Mouse (Mus musculus): ENCODE data around the gene Mdga1. TPM values are rescaled to one million over a fixed set of nuclear protein-coding genes. Genes with fewer than 3 reads are reported as not detected.

Mdga1 gene
- polyA plus RNA-seq, 1 experiment from 2014 or later, result 1.9 TPM

DNA sequence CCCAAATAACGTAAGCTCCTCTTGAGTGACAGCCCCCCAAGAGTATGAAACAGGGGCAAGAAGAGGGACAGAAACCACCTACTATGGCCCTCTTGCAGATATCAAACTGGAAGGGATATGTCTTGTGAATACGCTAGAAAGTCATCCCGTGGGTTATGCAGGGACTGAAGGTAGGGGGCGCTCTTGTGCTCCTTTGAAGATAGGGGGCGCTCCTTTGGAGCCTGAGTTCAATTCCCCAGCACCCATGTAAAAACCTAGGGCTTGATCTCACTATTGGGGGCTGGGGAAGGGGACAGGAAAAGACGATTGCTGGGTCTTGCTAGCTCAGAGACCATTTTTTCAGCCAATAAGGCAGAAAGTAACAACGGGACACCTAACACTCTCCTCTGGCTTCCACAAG is 105.4 kb downstream of the Mdga1 start:
- H3K4me3 ChIP-seq (ENCODE audit: low read depth, low read length), result no peak overlapping the region
- no peak overlapping the region for H3K4me2 ChIP-seq (ENCODE audit: low read depth, severe bottlenecking)
- DNase-seq (ENCODE audit: low spot score), result no peak
- H3K27ac ChIP-seq (replicated peaks; ENCODE audit: low read depth, low read length), result no peak overlapping the region
- no peak overlapping the region for H3K9ac ChIP-seq (ENCODE audit: low read length)
- peaks cover 6% of the 10 kb centered on the region; the same call in 1 of the 2 replicates for H3K9me3 ChIP-seq (ENCODE audit: control insufficient read depth, low read length)
- H3K27me3 ChIP-seq (ENCODE audit: control insufficient read depth, insufficient read depth, low read length), result no peaks in the 10 kb centered on the region
- no peaks in the 10 kb centered on the region for H3K4me1 ChIP-seq (ENCODE audit: control insufficient read depth, insufficient read depth, low read length)
- WGBS, result 67% methylated on average over 7 of the region's 7 CpGs
- ATAC-seq (ENCODE audit: insufficient number of reproducible peaks, low FRiP score, low TSS enrichment, low read depth), result no peak
- no peaks in the 10 kb centered on the region for H3K36me3 ChIP-seq (ENCODE audit: control insufficient read depth, insufficient read depth, low read length)

DNA sequence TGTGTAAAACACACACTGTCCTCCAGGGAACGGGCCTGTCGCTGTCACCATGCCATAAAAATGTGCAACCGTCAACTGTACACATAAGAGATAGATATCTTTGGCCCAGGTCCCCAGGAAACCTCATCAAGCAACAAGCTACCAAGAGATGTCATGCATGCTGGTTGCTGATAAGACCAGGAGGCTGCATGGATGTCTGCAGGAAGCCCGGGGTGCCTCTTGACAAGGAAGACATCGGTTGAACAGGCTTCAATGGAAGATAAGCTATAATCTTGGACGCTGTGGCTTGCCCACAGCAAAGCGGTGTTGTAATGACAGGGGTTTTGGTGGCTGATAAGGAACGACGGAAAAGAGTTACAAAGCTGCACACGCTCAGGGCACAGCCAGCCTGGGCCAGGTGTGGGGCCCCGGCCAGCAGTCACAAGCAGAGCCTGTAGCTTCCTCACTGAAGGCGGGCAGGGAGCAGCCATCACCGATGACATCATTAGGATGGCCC is 110.1 kb downstream of the Mdga1 start:
- DNase-seq (ENCODE audit: low spot score), result no peak
- Histone ChIP-seq H3K4me3 (ENCODE audit: low read depth, low read length) (no peak overlapping the region), H3K9me3 (ENCODE audit: control insufficient read depth, low read length) (no peaks in the 10 kb centered on the region), H3K4me2 (ENCODE audit: low read depth, severe bottlenecking) (no peak overlapping the region), H3K4me1 (ENCODE audit: control insufficient read depth, insufficient read depth, low read length) (no peaks in the 10 kb centered on the region), H3K36me3 (ENCODE audit: control insufficient read depth, insufficient read depth, low read length) (no peaks in the 10 kb centered on the region), H3K27ac (replicated peaks; ENCODE audit: low read depth, low read length) (no peak overlapping the region), H3K9ac (ENCODE audit: low read length) (no peak overlapping the region), H3K27me3 (ENCODE audit: control insufficient read depth, insufficient read depth, low read length) (no peaks in the 10 kb centered on the region)
- WGBS, result 87% methylated on average over 13 of the region's 13 CpGs
- no peak for ATAC-seq (ENCODE audit: insufficient number of reproducible peaks, low FRiP score, low TSS enrichment, low read depth)

DNA sequence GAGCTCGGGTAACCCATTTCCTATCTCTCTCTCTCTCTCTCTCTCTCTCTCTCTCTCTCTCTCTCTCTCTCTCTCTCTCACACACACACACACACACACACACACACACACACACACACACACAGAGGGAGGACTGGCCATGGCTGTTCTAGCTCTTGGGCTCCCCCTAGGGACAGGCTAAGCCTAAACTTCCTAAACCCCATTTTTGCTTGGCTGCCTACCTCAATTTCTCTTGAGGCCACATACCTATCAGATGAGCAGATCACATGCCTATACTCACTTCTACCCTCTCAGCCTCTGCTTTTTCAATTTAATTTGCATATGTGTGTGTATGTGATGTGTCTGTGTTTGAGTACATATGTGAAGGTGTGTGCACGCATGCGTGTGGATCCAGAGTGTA is 111.1 kb downstream of the Mdga1 start:
- peak; percentile 49 for DNase-seq (ENCODE audit: low spot score)
- Histone ChIP-seq H3K9ac (ENCODE audit: low read length) (no peak overlapping the region), H3K4me3 (ENCODE audit: low read depth, low read length) (no peak overlapping the region), H3K36me3 (ENCODE audit: control insufficient read depth, insufficient read depth, low read length) (no peaks in the 10 kb centered on the region), H3K4me1 (ENCODE audit: control insufficient read depth, insufficient read depth, low read length) (no peaks in the 10 kb centered on the region), H3K9me3 (ENCODE audit: control insufficient read depth, low read length) (no peaks in the 10 kb centered on the region), H3K27ac (replicated peaks; ENCODE audit: low read depth, low read length) (no peak overlapping the region), H3K27me3 (ENCODE audit: control insufficient read depth, insufficient read depth, low read length) (no peaks in the 10 kb centered on the region), H3K4me2 (ENCODE audit: low read depth, severe bottlenecking) (no peak overlapping the region)
- 92% methylated on average over 3 of the region's 3 CpGs for WGBS
- ATAC-seq (ENCODE audit: insufficient number of reproducible peaks, low FRiP score, low TSS enrichment, low read depth), result no peak

DNA sequence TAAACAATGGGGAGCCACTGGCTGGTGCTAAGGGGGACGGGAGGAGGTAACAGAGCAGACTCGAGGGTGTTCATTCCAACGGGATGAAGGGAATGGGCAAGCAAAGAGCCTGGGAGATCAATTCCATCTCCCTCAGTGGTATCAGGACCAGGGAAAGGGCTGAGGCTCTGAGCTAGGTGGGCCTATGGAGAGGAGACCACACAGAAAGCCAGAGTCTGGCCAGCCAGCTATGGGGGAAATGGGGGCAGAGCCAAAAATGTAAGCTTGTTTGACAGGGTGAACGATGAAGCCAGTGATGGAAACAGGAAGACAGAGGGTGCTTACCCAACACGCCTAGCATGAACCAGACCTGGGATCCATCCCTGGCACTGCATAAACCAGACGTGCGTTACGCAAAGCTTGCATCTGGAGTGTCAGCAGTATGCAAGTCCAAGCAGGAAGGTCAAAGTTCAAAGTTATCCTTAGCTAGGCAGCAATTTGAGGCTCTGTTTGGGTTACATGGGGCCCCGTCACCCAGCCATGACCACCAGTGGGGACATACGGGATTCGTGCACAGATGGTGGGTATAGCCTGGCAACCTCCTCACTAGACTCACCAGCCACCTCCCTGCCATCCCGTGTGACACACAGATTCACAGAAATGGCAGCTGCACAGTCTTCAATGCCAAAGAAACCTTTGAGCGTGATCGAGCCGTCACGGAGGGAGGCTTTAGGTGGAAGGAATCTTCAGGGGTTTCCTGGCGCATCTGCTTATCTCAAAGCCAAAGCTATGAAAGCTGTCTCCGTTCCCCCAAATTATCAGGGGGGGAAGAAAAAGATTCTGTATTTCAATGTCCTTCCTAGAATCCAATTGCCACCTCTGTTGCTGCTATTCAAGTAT is 113.9 kb downstream of the Mdga1 start:
- WGBS, result 70% methylated on average over 18 of the region's 18 CpGs
- no peak overlapping the region for H3K27ac ChIP-seq (replicated peaks; ENCODE audit: low read depth, low read length)
- no peak overlapping the region for H3K4me2 ChIP-seq (ENCODE audit: low read depth, severe bottlenecking)
- H3K27me3 ChIP-seq (ENCODE audit: control insufficient read depth, insufficient read depth, low read length), result peaks cover 2% of the 10 kb centered on the region; the same call in 1 of the 2 replicates
- no peak overlapping the region for H3K9ac ChIP-seq (ENCODE audit: low read length)
- H3K9me3 ChIP-seq (ENCODE audit: control insufficient read depth, low read length), result no peaks in the 10 kb centered on the region
- DNase-seq (ENCODE audit: low spot score) (no peak), ATAC-seq (ENCODE audit: insufficient number of reproducible peaks, low FRiP score, low TSS enrichment, low read depth) (no peak)
- H3K4me1 ChIP-seq (ENCODE audit: control insufficient read depth, insufficient read depth, low read length), result no peaks in the 10 kb centered on the region
- no peak overlapping the region for H3K4me3 ChIP-seq (ENCODE audit: low read depth, low read length)
- no peaks in the 10 kb centered on the region for H3K36me3 ChIP-seq (ENCODE audit: control insufficient read depth, insufficient read depth, low read length)

DNA sequence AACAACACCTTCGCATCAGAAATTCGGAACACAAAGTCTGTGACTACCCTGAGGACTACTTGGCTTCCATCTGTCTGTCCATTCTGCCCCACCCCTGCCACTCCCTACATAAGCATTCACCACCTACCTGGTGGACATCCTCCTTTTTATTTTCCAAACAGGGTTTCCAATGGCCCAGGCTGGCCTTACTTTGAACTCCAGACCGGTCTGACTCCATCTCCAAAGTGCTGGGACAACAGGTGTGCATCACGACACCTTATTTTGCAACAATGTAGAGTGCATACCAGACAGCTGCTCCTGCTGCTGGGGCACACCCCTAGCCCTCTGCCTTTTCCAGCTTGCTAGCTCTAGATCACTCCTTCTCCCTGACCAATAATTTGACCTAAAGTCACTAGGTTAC is 115.1 kb downstream of the Mdga1 start:
- Histone ChIP-seq H3K27ac (replicated peaks; ENCODE audit: low read depth, low read length) (no peak overlapping the region), H3K4me2 (ENCODE audit: low read depth, severe bottlenecking) (no peak overlapping the region), H3K27me3 (ENCODE audit: control insufficient read depth, insufficient read depth, low read length) (peaks cover 2% of the 10 kb centered on the region; the same call in 1 of the 2 replicates), H3K9ac (ENCODE audit: low read length) (no peak overlapping the region), H3K4me3 (ENCODE audit: low read depth, low read length) (no peak overlapping the region), H3K9me3 (ENCODE audit: control insufficient read depth, low read length) (no peaks in the 10 kb centered on the region), H3K36me3 (ENCODE audit: control insufficient read depth, insufficient read depth, low read length) (no peaks in the 10 kb centered on the region), H3K4me1 (ENCODE audit: control insufficient read depth, insufficient read depth, low read length) (0 out of 2 replicates have a peak, but pooled peaks cover 1% of the 10 kb centered on the region)
- ATAC-seq (ENCODE audit: insufficient number of reproducible peaks, low FRiP score, low TSS enrichment, low read depth) (no peak), DNase-seq (ENCODE audit: low spot score) (no peak)
- 89% methylated on average over 4 of the region's 4 CpGs for WGBS

DNA sequence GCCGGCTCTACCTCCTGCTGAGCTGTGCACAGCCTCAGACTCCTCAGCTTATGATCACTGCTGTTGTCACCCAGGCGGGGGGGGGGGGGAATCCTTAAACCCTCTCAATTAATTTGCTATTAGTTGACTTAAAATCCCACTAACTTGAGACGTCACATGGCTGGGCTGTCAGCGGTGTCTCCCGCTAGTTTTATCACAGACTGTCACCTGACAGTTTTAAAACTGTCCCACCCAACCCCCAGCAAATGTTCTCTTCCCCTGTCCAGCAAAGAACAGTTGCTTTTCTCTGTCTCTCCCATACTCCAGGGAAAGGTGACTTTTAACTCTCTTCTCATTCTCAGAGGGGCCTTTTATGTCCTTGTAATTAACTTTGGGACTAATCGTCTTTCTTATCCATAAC is 115.5 kb downstream of the Mdga1 start:
- H3K27me3 ChIP-seq (ENCODE audit: control insufficient read depth, insufficient read depth, low read length), result peaks cover 2% of the 10 kb centered on the region; the same call in 1 of the 2 replicates
- no peaks in the 10 kb centered on the region for H3K9me3 ChIP-seq (ENCODE audit: control insufficient read depth, low read length)
- no peaks in the 10 kb centered on the region for H3K36me3 ChIP-seq (ENCODE audit: control insufficient read depth, insufficient read depth, low read length)
- DNase-seq (ENCODE audit: low spot score) (no peak), ATAC-seq (ENCODE audit: insufficient number of reproducible peaks, low FRiP score, low TSS enrichment, low read depth) (no peak)
- no peak overlapping the region for H3K4me2 ChIP-seq (ENCODE audit: low read depth, severe bottlenecking)
- H3K4me3 ChIP-seq (ENCODE audit: low read depth, low read length), result no peak overlapping the region
- H3K4me1 ChIP-seq (ENCODE audit: control insufficient read depth, insufficient read depth, low read length), result 0 out of 2 replicates have a peak, but pooled peaks cover 2% of the 10 kb centered on the region
- H3K9ac ChIP-seq (ENCODE audit: low read length), result no peak overlapping the region
- WGBS, result 70% methylated on average over 6 of the region's 6 CpGs
- no peak overlapping the region for H3K27ac ChIP-seq (replicated peaks; ENCODE audit: low read depth, low read length)

DNA sequence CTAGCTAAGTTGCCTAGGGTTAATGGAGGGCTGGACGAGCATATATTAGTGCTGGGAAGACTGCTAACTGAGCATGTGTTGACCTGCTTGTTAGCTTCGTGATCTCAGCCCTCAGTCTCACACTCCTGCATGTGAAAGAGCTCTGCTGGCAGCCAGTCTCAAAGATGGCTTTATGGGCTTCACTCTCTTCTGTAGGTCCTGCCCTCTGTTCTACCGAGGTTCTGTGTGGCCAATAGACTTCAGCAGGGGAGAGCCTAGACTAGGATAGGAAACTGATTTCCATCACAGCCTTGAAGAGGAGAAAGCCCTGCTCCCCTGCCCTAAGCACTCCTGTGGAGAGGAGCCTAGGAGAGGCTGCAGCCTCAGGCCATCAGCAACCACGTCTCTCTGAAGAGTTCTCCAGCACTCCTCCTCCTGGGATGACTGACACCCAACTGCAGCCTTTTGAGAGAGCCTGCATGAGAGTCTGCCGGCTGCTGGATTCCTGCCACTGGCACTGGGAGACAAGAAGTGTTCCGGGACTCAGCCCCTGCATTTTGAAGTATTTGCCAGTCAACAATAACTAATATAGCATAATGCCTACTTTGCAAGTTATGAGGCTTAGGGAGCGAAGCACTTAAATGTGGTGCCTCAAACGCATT is 116.9 kb downstream of the Mdga1 start:
- H3K4me3 ChIP-seq (ENCODE audit: low read depth, low read length), result no peak overlapping the region
- H3K9ac ChIP-seq (ENCODE audit: low read length), result no peak overlapping the region
- no peak for ATAC-seq (ENCODE audit: insufficient number of reproducible peaks, low FRiP score, low TSS enrichment, low read depth)
- WGBS, result 51% methylated on average over 8 of the region's 8 CpGs
- no peak overlapping the region for H3K27ac ChIP-seq (replicated peaks; ENCODE audit: low read depth, low read length)
- no peak for DNase-seq (ENCODE audit: low spot score)
- no peaks in the 10 kb centered on the region for H3K36me3 ChIP-seq (ENCODE audit: control insufficient read depth, insufficient read depth, low read length)
- 0 out of 2 replicates have a peak, but pooled peaks cover 2% of the 10 kb centered on the region for H3K4me1 ChIP-seq (ENCODE audit: control insufficient read depth, insufficient read depth, low read length)
- H3K4me2 ChIP-seq (ENCODE audit: low read depth, severe bottlenecking), result no peak overlapping the region
- peaks cover 2% of the 10 kb centered on the region; the same call in 1 of the 2 replicates for H3K27me3 ChIP-seq (ENCODE audit: control insufficient read depth, insufficient read depth, low read length)
- H3K9me3 ChIP-seq (ENCODE audit: control insufficient read depth, low read length), result no peaks in the 10 kb centered on the region

DNA sequence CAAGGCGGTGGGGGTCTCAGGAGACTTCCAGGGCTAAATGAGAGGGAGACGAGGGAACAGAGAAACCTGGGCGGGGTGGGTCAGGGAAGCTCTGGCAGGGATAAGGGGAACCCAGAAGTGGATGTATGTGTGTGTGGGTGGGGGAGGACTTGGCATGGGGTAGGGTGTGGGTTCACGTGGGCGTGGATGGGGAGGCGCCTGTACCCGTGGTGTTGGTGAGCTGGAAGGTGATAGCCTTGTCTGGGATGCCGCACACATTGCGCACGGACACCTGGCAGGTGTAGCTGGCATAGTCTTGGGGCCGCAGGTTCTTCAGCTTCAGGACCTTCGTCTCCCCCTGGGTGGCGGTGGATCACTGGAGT is 120.5 kb downstream of the Mdga1 start:
- H3K27me3 ChIP-seq (ENCODE audit: control insufficient read depth, insufficient read depth, low read length), result peaks cover 2% of the 10 kb centered on the region; the same call in 1 of the 2 replicates
- 75% methylated on average over 13 of the region's 13 CpGs for WGBS
- no peak overlapping the region for H3K27ac ChIP-seq (replicated peaks; ENCODE audit: low read depth, low read length)
- H3K36me3 ChIP-seq (ENCODE audit: control insufficient read depth, insufficient read depth, low read length), result no peaks in the 10 kb centered on the region; the same call in 1 of the 2 replicates
- H3K9me3 ChIP-seq (ENCODE audit: control insufficient read depth, low read length), result no peaks in the 10 kb centered on the region
- H3K4me2 ChIP-seq (ENCODE audit: low read depth, severe bottlenecking), result no peak overlapping the region
- no peak overlapping the region for H3K4me3 ChIP-seq (ENCODE audit: low read depth, low read length)
- 0 out of 2 replicates have a peak, but pooled peaks cover 2% of the 10 kb centered on the region for H3K4me1 ChIP-seq (ENCODE audit: control insufficient read depth, insufficient read depth, low read length)
- H3K9ac ChIP-seq (ENCODE audit: low read length), result no peak overlapping the region
- ATAC-seq (ENCODE audit: insufficient number of reproducible peaks, low FRiP score, low TSS enrichment, low read depth), result peak; percentile 39; the same call in 1 of the 2 replicates
- no peak for DNase-seq (ENCODE audit: low spot score)

All from limb, embryonic 11.5 days (tissue).